Mouse (Mus musculus) embryonic stem cell, embryonic (primary cell): ENCODE measurements around the gene Lrrc17.
"Not testable (repeated sequence)": the region's sequence is repeated elsewhere in the genome, so short reads cannot be mapped to it uniquely, and the experiment has no call there.

Source experiments
- CTCF ChIA-PET, 4 experiments: fragments of 300-600 bp in 2 of 4; fragments of 350-600 bp in 2 of 4; sonication (Branson Sonifier 250); formaldehyde crosslinking; loops; one replicate each; lab custom pipeline; 2022; ENCODE audit warnings: inconsistent platforms in 2 of 4; lab: Charles Lee
- POLR2A ChIA-PET, 4 experiments: fragments of 300-600 bp in 2 of 4; fragments of 350-600 bp in 2 of 4; sonication (Branson Sonifier 250); formaldehyde crosslinking; loops; one replicate each; lab custom pipeline; 2022; ENCODE audit warnings: antibody characterized with exemption in 4 of 4, inconsistent platforms in 1 of 4; lab: Charles Lee

Gene Lrrc17

DNA sequence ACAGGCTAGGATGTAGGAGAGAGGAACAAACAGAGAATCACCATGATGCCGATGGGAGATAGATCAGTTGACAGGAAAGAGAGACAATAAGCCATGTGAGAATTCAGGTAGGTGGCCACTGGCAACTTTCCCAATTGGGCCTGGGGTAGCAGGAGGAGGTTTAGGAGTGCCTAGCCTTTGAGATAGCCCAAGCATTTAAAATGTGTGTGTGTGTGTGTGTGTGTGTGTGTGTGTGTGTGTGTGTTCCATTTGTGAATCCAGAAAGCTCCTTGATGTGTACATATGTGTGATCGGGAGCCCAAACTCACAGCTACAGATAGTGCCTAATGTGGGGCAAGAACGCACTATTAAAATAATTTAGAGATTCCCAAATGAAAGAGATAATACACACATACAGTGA, 34.8 kb downstream of the Lrrc17 start:
- POLR2A ChIA-PET = no interaction called here
- CTCF ChIA-PET = no interaction called here

DNA sequence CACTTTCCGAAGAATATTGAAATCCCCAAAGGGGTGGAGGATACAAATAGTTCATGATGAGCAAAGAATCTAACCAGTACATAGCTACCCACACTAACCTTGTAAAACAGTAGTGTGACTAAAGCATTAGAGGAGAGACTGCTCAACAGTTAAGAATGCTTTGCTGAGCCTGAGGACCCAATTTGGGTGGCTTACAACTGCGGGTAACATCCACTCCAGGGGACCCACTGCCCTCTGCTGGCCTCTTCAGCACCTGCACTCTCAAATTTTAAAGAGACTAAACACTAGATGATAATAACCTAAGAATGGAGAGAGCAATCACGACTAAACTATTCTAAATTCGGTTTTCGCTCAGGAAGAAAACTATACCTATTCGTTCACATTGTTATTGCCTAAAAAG, 43.4 kb downstream of the Lrrc17 start:
- ChIA-PET CTCF (interaction anchor here in 2 of 4 experiments (0.6 to 1.8 kb wide), 5 partner anchors 10 to 257 kb away, joined by 3 to 5 read pairs (median 3); partner anchors contain the start of gene Armc10 (in 1 of the 2)), POLR2A (no interaction called here)

DNA sequence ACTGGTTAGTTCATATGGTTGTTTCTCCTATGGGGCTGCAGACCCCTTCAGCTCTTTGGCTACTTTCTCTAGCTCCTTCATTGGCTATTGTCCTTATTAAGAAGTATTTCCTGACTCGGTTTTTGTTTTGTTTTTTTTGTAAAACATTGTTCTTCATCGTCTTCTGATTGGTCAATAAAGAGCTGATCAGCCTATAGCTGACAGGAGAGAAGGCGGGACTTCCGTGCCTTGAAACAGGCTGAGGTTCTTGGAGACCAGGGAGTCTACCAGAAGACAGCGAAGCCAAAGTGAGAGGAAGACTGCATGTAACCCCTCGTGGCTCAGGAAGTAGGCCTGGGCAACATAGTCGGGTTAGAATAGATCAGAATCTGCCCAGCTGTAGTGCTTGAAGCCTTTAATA, 44.3 kb downstream of the Lrrc17 start:
- ChIA-PET POLR2A (interaction anchor here in 2 of 4 experiments (0.6 to 0.9 kb wide), 3 partner anchors 53 to 929 kb away, joined by 3 to 6 read pairs (median 3); no protein-coding TSS in a partner anchor), CTCF (interaction anchor here in 3 of 4 experiments (0.6 to 1.8 kb wide), 5 partner anchors 53 to 805 kb away, joined by 3 to 4 read pairs (median 3); no protein-coding TSS in a partner anchor)

DNA sequence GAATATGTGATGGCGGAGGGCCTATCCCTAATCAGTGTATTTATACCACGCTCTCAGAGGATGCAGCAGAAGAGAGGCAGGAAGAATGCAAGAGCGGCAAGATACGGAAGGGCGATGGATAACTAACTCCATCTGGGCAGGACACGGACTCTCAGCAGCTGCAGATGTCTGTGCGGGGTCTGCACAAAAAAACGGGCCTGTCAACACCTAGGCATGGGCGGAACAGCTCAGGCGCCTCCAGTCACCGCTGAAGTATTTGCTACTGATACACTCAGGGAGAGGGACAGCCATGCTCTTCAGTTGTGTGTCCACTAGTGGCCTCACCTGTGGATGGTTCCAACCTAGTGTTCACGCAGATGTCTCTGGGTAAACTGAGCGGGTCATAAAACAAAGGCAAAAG, 44.9 kb downstream of the Lrrc17 start:
- ChIA-PET CTCF (interaction anchor here in 3 of 4 experiments (0.6 to 1.8 kb wide), 5 partner anchors 13 to 806 kb away, joined by 3 to 6 read pairs (median 4); no protein-coding TSS in a partner anchor), POLR2A (interaction anchor here in 2 of 4 experiments (0.6 to 0.9 kb wide), 2 partner anchors 52 to 263 kb away, joined by 3 read pairs; no protein-coding TSS in a partner anchor)

DNA sequence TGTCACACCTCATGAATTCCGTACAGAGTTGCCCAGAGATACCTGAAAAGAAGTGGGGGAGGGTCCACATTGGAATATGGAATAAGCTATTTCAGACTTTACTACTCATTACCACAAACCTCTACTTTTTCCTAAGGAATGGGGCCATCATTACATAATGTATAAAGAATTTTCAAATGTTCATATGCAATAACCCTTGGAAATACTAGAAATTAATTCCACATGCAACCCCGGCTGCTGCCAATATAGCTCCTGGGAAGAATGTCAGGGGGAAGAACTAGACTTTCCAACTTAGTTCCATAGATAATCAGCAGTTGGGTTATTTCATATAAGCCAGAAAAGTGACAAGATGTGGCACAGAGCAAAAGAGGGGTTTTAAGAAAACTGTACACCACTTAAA, 48.7 kb downstream of the Lrrc17 start:
- POLR2A ChIA-PET = no interaction called here
- CTCF ChIA-PET = no interaction called here

DNA sequence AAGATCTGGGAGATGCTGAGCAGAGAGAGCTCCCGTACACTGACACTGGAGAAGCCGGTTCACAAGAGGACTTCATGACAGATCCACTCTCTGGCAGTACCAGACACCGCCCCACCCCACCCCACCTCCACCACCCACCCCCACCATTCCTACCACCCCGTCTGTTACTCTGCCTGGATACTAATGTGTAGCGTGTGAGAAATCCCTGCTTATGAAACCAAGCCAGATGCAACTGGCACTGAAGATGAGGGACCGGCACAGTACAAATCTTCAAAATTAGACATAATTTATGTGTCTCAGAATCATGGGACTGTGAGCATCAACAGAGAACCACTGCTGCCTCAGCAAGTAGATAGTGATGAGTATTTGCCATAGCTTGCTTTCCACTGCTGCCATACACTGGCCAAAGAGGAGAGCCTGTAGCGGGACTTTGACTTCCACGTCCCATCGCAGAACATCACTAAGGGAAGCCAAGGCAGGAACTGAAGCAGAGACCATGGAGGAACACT, 49.9 kb downstream of the Lrrc17 start:
- ChIA-PET POLR2A (no interaction called here), CTCF (no interaction called here)

DNA sequence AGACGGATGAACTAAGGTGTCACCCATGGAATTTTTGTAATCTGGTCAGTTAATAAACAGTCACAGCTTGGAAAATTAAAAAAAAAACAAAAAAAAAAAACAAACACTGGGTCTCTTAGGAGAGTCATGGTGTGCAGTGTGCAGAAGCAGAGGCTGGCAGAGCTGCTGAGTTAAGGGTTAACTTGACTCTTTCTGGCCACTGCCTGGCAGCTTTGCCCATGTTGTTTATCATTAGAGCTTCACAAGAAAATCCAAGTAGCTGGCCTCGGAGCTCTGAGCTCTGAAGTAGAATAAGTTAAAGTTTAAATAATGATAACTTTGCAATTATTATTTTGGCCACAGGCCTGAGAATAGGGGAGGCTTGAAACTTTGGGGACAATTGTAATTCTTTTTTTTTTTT, 56.2 kb downstream of the Lrrc17 start:
- POLR2A ChIA-PET = interaction anchor here in 1 of 4 experiments (0.5 to 0.7 kb wide), 2 partner anchors 324 to 376 kb away, joined by 3 read pairs; no protein-coding TSS in a partner anchor
- CTCF ChIA-PET = not testable (repeated sequence)

DNA sequence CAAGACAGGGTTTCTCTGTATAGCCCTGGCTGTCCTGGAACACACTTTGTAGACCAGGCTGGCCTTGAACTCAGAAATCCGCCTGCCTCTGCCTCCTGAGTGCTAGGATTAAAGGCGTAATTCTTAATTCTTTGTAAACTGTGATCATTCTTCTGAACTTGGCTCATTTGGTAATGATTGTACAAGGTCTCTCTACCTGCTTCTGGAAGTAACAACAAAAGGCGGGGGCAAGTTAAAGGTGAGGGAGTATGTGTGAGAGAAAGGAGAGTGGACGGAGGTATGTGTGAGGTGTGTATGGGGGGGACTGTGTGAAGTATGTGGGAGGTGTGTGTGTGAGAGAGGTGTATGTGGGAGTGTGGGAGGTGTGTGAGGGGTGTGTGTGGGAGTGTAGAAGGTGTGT, 56.6 kb downstream of the Lrrc17 start:
- CTCF ChIA-PET = no interaction called here

DNA sequence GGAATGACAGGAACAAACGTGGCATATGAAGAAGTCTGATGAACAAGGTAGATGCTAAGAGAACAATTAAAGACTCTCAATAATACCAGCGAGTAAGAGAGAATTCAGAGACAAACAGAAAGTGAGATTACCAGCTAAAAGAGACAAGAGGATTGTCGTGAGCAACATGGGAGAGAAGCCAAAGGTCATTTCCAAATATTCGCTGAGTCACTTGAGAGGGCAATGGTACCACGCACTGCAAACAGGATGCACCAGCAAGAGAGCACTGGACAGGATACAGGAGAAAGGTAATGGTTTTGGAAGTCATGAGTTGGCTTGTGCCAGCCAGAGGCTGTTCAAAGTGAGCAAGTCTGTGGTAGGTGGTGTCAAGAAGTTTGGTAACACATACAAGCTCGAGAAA, 62.6 kb downstream of the Lrrc17 start:
- ChIA-PET CTCF (no interaction called here), POLR2A (no interaction called here)

More for the DNA sequence above, 56.6 kb downstream of the Lrrc17 start:
- POLR2A ChIA-PET = interaction anchor here in 1 of 4 experiments (0.5 to 0.7 kb wide), 3 partner anchors 325 to 981 kb away, joined by 3 to 4 read pairs (median 3); no protein-coding TSS in a partner anchor

DNA sequence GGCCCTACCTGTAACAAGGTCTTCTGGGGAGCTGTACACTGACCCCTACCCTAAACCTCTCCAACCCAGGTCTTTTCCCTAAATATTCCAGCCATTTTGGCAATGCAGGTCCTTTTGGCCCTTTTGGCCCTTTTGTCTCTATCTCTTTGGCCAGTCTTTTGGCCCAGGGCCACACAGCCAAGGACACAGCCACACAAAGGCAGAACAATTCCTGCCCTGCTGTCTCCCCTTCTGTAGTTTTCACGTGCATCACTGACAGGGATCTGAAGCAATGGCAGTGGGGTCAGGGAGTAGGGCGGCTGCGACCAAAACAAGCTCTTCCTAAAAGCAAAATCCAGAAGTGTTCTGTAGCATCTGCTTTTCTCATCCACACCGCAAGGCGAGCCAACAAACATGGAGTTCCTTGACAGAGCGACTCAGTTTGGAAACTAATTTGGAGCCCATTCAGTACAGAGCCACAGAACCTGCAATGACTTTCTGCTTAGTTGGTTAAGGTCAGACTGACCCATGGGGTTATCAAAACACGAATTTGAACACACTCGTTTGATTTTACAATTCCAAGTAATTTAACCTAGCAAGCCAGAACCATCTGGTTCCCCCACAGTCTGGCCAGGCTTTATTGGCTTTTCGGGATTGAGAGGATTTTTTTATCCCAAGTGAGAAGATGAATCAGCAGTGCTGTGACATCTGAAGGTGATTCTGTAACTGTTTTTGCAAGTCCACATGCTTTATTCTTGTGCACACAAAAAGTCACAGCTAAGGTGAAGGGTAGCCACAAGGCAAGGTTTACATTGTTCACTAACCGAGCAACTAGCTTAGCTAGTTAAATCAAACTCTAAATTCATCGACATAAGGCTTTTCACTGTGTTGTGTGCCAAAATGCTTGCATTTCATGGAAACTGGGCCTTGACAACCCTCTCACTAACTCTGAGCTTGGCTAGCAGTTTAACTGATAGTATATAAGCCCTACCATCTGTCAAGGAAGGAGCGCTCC, 65.2 kb downstream of the Lrrc17 start:
- POLR2A ChIA-PET = no interaction called here
- CTCF ChIA-PET = no interaction called here

DNA sequence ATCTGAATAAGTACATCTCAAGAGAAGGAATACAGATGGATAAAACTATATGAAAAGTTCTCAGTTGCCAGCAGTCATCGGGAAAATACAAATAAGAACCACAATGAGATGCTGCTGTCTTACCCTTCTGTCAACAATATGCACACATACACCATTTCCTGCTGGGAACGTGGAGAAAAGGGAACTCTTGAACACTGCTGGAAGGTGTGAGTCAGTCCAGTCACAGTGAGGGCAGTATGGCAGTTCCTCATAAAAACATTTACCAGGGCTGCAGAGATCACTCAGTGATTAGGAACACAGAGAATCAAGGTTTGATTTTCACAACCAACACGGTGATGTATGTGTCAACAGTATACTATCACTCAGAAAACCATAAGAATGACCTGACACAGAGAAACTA, 67.6 kb downstream of the Lrrc17 start:
- CTCF ChIA-PET = no interaction called here
- POLR2A ChIA-PET = no interaction called here

DNA sequence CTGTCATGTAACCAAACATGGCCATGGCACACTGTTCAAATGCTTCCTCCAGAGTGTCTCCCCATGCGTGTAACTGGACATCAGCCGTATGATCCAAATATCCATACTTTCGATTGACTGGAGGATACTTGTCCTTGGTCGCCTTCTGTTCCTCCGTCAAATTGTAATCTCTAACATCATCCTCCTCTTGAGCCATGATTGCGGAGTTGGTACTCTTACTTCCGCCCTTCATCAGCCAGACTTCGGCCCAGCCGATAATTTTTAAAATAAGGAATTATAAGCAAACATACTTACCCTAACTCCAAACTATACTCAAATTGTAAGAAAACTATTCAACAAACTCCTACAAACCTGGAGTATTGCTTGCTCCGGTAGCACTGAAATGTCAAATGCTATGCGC, 70.9 kb downstream of the Lrrc17 start:
- CTCF ChIA-PET, POLR2A ChIA-PET: not testable (repeated sequence)

DNA sequence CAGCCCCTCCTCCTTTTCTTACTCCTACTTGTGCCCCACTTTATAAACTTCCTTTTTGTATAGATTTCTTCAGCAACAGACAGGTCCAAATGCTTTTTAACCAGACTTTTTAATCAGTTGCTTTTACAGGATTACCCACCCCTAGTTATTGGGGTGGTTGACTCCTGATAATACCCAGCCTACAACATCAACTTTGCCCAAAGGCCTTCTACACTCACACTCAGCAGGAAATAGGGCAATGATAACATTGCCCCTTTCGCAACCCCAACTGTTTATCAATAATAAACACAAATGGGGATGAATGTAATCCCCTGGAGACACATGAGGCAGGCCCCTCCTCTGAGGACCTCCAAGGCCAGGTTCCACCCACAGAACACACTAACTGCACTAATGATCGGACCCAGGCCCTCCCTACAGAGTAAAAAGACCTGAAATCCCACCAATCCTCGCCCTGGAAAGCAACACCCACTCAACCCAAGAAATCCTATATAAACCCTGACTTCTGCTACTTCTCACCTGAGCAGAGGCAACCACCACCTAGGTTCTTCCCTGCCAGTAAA, 73.2 kb downstream of the Lrrc17 start:
- ChIA-PET POLR2A (no interaction called here), CTCF (no interaction called here)
